Mouse (Mus musculus): ENCODE data around the gene Unkl.

DNA sequence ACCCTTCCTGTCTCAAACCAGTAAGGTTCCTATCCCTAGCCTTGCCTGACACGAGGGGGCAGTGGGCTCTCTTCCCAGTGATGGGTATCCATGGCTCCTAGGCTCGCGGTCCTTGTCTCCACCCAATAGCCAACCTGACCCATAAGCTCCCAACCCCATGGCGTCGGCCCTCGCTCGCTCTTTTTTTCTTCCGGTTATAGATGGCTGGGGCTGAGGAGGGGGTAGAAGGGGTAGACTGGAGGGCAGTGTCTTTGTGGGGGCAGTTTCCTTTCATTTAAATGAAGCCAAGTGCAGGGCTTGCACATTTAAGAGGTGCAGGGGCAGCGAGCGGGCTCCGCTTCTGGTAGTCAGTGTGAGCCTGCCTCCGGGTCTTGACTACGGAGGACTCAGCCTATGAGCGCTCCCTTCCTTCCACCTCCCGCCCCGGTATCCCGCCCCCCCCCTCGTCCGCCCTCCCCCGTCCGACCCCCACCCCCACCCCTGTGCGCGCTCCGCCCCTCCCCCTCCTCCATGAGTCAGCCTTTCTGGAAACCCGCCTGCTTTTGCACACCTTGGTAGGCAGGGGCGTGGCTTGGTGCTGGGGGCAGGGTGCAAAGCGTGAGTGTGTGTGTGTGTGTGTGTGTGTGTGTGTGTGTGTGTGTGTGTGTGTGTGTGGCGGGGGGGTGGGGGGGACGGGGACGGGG lies 33.8 kb downstream of the Unkl start:
- TF ChIP-seq CTCF (IDR thresholded peaks at IDR 0.05; ENCODE audit: control insufficient read depth, insufficient read depth, insufficient read length) (no peak), MYOD1 (IDR thresholded peaks at IDR 0.05; ENCODE audit: control insufficient read depth, insufficient read length, low read depth) (no peak), USF1 (IDR thresholded peaks at IDR 0.05; ENCODE audit: low read depth) (no peak), MYOG (IDR thresholded peaks at IDR 0.05; ENCODE audit: control insufficient read depth, extremely low read depth, insufficient read length) (no peak)

Data from C2C12 (cell line).